Mouse (Mus musculus) small intestine, adult 2 months (tissue): ENCODE measurements at regions not wholly inside any gene's neighbourhood (a gene's known extent, or its start where the extent isn't known, plus 50 kb on each side); places are given as distances from the start of the nearest gene placed in this dataset.
"Not testable (repeated sequence)": the region's sequence is repeated elsewhere in the genome, so short reads cannot be mapped to it uniquely, and the experiment has no call there.

Experiments used
- H3K27ac ChIP-seq: fragments of 200-500 bp; 2 replicates; pipeline ENCODE4 v1.5.1; 2012; ENCODE audit warnings: low read depth, low read length, control low read depth, inconsistent platforms; ENCODE audit not compliant: insufficient read depth
- H3K27me3 ChIP-seq: fragments of 200-500 bp; 2 replicates; pipeline ENCODE4 v1.6.1; 2012; ENCODE audit warnings: mild to moderate bottlenecking, moderate library complexity, low read length, inconsistent platforms; ENCODE audit not compliant: control insufficient read depth, insufficient read depth
- H3K36me3 ChIP-seq: fragments of 200-500 bp; 2 replicates; pipeline ENCODE4 v1.6.1; 2012; ENCODE audit warnings: mild to moderate bottlenecking, low read length, control low read depth, inconsistent platforms; ENCODE audit not compliant: control insufficient read depth, insufficient read depth
- H3K4me1 ChIP-seq: fragments of 200-500 bp; 2 replicates; pipeline ENCODE4 v1.6.1; 2012; ENCODE audit warnings: low read length, inconsistent platforms, mixed read lengths; ENCODE audit not compliant: control insufficient read depth, insufficient read depth, insufficient read length
- H3K4me3 ChIP-seq: fragments of 200-500 bp; 2 replicates; pipeline ENCODE4 v1.5.1; 2012; ENCODE audit warnings: low read depth, mild to moderate bottlenecking, control low read depth, inconsistent platforms, low read length, moderate library complexity
- CTCF ChIP-seq: fragments of 200-500 bp; IDR thresholded peaks from 2 replicates; pipeline ENCODE4 v1.5.1; 2012; ENCODE audit warnings: low read depth, mild to moderate bottlenecking, control low read depth, inconsistent platforms, low read length, moderate library complexity, mixed read lengths; ENCODE audit not compliant: insufficient replicate concordance, insufficient read length; ENCODE audit errors: extremely low read depth
- POLR2A ChIP-seq: fragments of 200-500 bp; IDR thresholded peaks from 2 replicates; pipeline ENCODE4 v1.6.1; 2012; ENCODE audit warnings: low read depth, mild to moderate bottlenecking, control low read depth, inconsistent platforms, low read length, moderate library complexity
- WGBS: fragments of 180-500 bp; shearing (Covaris S2); methylation state at CpG from one replicate; pipeline ENCODE4 v1.1.7; 2018; 5-methylcytosine and 5-hydroxymethylcytosine counted together

DNA sequence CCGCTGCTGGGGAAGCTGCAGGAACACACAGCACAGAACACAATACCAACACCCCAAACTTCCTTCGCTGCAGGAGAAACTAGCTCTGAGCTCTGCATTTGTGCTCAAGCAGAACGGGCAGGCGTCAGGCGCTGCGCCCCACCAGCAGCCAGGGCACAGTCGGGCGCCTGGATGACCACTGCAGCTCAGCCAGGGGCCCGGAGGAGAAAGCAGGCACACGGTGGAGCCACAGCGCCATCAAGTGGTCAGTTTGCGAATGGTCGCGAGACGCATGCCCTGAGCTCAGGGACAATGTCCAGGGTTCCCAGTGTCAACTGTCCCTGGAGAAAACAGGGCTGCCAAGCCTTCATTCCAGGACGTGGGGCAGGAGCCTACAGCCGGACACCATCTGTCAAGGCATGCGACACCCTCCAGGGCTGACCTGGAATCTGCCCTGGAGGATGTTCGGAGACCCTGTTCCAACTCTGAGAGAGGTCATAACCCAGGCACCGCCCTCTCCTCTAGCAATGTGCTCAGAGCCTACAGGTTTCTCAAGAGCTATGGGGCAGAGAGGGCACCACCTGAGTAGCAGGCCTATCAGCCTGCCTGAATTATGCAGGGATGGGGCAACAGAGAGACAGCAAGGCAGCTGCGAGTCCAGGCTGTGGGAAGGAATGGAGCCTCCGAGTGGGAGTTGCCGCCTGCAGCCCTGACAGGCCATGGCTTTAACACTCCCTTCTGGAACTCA, 383.2 kb downstream of the Sox9 start:
- peak overlapping the region; percentile 1; the same call in 1 of the 2 replicates for H3K27ac ChIP-seq
- TF ChIP-seq POLR2A: no peak
- peak; percentile 94 for TF ChIP-seq CTCF
- H3K4me1 ChIP-seq: peaks cover 16% of the 10 kb centered on the region
- no peaks in the 10 kb centered on the region for H3K36me3 ChIP-seq
- peak overlapping the region; percentile 37 for H3K4me3 ChIP-seq
- WGBS: 10% methylated on average over 23 of the region's 23 CpGs
- H3K27me3 ChIP-seq: no peaks in the 10 kb centered on the region

DNA sequence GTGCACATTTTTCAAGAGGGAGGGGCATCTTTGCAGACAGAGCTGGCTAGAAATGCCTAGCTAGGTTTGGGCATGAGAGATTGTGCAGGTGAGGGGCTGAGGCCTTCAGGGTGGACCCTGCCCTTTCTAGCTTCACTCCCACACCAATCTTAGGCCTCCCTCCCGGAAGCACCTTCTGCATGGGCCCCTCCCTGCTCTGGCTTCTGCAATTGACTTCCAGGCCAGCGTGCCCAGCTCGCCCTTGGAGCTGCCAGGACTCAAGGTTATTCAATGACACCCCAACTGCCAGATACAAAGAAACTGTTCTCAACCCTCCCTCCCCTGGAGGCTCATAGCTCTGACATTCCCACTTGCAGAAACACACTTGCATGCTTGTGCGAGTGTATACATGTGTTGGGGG, 384.5 kb downstream of the Sox9 start:
- TF ChIP-seq POLR2A (no peak), CTCF (no peak)
- H3K4me3 ChIP-seq: no peak overlapping the region
- H3K36me3 ChIP-seq: no peaks in the 10 kb centered on the region
- no peaks in the 10 kb centered on the region for H3K27me3 ChIP-seq
- H3K4me1 ChIP-seq: peaks cover 16% of the 10 kb centered on the region
- peak overlapping the region; percentile 67 for H3K27ac ChIP-seq
- WGBS: 28% methylated on average over 4 of the region's 4 CpGs

DNA sequence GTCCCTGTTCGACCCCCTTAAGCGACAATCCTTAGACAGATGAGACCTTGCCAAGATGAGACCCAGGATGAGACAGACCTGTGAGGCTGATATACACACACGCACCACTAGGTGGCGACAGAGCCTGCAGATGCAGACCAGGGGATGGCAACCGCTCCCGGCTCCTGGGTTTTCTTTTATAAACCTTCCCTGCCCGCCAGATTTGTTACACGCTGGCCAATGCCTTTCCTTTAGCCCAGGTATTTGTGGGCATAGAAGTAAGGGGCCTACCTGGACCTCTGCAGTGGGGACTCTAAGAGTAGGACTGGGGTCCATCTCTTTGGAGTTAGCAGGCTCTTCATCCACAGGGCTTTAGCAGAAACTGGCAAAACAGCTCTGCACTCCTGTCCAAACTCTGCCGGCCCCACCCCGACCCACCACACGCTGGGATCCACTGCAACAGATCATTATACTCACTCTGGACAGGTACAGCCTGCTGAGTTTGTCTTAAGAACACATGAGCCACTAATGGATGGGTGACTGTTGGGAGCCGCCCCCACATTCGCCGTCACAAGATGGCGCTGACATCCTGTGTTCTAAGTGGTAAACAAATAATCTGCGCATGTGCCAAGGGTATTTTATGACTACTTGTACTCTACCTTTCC, 390.6 kb downstream of the Sox9 start:
- Histone ChIP-seq H3K27me3 (no peaks in the 10 kb centered on the region), H3K27ac (peak overlapping the region; percentile 64; the same call in 1 of the 2 replicates), H3K36me3 (no peaks in the 10 kb centered on the region), H3K4me3 (peak overlapping the region; percentile 71), H3K4me1 (no peaks in the 10 kb centered on the region)
- TF ChIP-seq POLR2A: no peak
- peak; percentile 90 for TF ChIP-seq CTCF
- 29% methylated on average over 16 of the region's 16 CpGs for WGBS

DNA sequence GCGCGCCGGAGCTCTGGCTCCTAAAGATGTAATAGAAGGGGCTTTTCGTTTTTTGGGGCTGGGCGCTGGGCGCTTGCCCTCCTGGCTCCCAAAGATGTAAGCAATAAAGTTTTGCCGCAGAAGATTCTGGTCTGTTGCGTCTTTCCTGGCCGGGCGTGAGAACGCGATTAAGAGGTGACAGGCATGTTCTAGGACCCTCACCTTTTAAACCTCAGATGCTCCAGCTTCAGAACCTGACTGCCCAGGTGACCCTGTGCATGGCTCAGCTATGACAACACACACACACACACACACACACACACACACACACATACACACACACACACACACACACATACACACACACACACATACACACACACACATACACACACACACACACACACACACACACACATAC, 391.3 kb downstream of the Sox9 start:
- H3K4me1 ChIP-seq, H3K36me3 ChIP-seq, H3K27me3 ChIP-seq, H3K27ac ChIP-seq: not testable (repeated sequence)
- H3K4me3 ChIP-seq: peak overlapping the region; percentile 30
- WGBS: 48% methylated on average over 12 of the region's 12 CpGs

- Histone ChIP-seq H3K27ac (no peak overlapping the region), H3K4me3 (no peak overlapping the region), H3K27me3 (no peaks in the 10 kb centered on the region), H3K4me1 (no peaks in the 10 kb centered on the region), H3K36me3 (no peaks in the 10 kb centered on the region)
- WGBS: 32% methylated on average over 5 of the region's 5 CpGs
- TF ChIP-seq CTCF (no peak), POLR2A (no peak)
Observed at GRCm38 (mm10) chr11:113174011-113174507, 392.0 kb downstream of the Sox9 start.

DNA sequence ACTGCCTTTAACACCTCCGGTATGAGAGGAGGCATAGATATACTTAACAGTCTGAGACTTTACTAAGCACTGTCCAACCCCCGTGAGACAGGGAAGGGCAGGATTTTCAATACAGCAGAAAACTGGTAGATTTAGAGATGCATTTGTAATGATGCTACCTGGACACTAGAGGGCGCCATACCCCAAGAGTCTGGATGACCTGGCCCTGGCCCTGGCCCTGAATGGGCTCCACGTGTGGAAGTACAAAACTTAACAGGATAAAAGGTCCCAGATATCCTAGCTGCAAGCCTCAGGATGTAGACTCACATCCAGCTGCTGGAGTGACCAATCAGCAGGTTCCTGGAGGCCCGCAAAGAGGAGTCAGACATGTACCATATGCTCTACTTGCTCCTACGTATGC, 393.3 kb downstream of the Sox9 start:
- Histone ChIP-seq H3K4me3 (no peak overlapping the region), H3K27ac (no peak overlapping the region), H3K36me3 (no peaks in the 10 kb centered on the region), H3K4me1 (no peaks in the 10 kb centered on the region), H3K27me3 (no peaks in the 10 kb centered on the region)
- 29% methylated on average over 6 of the region's 6 CpGs for WGBS
- no peak for TF ChIP-seq POLR2A
- peak; percentile 80; the same call in 1 of the 2 replicates for TF ChIP-seq CTCF

- Histone ChIP-seq H3K4me3 (no peak overlapping the region), H3K27ac (no peak overlapping the region), H3K27me3 (no peaks in the 10 kb centered on the region), H3K4me1 (no peaks in the 10 kb centered on the region), H3K36me3 (no peaks in the 10 kb centered on the region)
- 11% methylated on average over 7 of the region's 7 CpGs for WGBS
- TF ChIP-seq CTCF: peak; percentile 53; the same call in 1 of the 2 replicates
- TF ChIP-seq POLR2A: no peak
Observed at GRCm38 (mm10) chr11:113176183-113176582, 394.2 kb downstream of the Sox9 start.
